Mouse (Mus musculus) heart, adult 9 months (tissue): ENCODE data around the gene Ccdc85c.
A peak's percentile ranks its signal among the peaks of the same experiment; 100 is the strongest.

Experiments used
- DNase-seq, 2 experiments: peaks; one replicate each; pipeline ENCODE4 v3.0.0; 2022; ENCODE audit warnings: low spot score in 2 of 2

The Ccdc85c gene

DNA sequence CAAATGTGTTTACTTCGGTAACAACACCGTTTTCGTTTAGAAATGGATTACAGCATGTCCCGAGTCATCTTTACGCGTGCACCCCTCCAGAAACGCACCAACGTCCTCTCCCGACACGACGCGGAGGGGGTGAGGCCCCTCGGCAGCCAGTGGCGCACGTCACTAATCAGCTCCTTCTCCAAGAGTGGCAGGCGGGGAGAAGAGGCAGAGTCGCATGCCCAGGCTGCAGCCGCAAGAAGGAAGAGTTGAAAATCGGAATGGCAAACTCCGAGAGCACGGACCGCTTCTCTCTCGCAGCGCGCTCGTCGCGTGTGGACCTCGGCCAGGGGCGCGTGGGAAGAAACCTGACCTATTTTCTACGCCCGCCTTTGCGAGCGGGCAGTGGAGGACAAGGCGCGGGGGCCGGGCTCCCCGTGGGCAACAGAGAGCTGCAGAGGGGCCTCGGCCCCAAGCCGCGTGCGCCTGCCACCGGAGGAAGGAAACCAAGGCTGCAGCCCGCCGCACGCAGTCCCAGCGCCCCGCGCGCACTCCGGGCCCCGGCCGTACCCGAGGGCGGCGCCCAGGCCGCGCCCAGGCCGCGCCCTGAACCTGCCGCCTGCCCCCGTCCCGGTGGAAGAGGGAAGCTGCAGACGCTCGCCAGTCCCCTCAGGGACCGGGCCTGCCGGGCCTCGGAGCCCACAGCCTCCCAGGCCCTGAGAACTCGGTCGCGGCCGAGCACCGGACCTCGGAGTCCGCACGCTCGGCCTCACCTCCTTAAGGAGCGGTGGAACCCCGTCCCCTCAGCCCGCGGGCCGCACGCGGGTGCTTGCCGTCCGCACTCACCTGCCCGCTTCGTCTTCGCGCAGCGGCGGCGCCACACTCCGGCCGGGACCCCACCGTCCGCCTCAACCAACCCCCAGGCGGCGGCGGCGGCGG is 96.6 kb downstream of the Ccdc85c start:
- DNase-seq, result peak in 1 of 2 experiments; percentile 45

DNA sequence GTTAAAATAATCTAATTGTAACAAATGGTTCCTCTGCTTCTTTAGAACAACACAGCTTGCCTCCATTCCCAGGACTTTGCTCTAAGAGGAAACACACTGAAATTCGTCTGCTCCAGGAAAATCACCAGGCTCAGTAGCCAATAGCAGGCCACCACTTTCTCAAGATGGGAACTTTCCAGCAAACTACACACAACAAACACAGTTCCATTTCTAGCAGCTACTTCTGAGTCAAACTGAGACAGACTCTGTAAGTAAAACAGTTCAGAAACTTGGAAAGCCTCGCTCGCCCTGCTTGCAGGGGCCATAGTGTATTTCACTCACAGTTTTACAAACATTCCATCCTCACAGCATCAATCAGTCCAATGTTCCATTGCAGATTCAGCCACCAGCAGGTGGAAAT is 98.9 kb downstream of the Ccdc85c start:
- DNase-seq, result no peak

- DNase-seq, result no peak
Measured at GRCm38 (mm10) chr12:108174606-108175505, 100.4 kb downstream of the Ccdc85c start.

DNA sequence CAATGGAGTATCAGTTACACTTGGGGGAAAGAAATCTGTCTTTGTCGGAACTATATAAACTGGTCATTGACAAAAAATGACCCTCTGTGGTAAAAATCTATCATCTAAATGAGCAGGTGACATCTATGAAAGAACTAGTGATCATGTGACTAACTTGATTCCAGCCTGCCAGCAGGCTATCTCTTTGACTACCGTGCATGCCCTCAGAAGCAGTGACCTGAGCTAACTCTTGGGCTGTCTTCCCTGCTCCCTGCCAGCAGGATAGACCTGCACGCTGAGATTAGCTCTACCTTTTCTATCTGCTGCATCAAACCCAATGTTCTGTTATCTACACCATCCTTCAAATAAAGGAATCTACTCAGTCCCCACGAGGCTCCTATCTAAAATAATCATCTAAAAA is 102.6 kb downstream of the Ccdc85c start:
- no peak for DNase-seq

DNA sequence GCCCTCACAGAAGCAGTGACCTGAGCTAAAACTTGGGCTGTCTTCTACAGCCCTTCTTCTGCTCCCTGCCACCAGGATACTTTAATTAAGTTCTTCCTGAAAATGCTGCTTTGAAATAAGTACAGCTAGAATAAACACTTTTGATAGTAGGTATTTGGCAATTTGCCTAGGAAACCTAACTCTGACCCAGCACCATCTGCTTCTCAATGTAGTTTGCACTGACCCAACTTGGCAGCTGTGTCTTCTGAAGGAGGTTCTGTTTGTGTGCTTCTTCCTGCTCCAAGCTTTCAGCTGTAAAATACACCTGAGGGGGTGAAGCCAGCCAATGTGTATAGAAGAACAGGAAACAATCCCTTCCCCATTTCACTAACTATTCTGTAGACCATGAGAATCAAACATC is 103.9 kb downstream of the Ccdc85c start:
- no peak for DNase-seq

DNA sequence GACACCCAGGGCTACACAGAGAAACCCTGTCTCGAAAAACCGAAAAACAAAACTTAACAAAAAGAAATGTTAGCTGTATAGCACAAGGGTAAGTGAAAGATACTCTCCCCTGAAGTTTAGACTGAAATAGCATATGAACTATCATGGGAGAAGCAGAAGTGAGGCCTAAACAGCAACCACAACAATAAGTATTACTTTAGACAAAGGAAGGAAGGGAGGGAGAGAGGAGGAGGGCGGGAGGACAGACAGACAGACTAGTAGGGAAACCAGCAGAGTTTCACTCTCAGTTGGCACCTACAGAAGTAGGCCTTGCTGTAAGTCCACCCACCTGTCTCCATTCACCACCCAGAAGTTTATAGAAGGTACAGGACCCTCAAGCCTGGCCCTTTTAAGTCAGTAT is 104.8 kb downstream of the Ccdc85c start:
- no peak for DNase-seq

GRCm38 (mm10) chr12:108168909-108169308 is 106.3 kb downstream of the Ccdc85c start:
- no peak for DNase-seq

DNA sequence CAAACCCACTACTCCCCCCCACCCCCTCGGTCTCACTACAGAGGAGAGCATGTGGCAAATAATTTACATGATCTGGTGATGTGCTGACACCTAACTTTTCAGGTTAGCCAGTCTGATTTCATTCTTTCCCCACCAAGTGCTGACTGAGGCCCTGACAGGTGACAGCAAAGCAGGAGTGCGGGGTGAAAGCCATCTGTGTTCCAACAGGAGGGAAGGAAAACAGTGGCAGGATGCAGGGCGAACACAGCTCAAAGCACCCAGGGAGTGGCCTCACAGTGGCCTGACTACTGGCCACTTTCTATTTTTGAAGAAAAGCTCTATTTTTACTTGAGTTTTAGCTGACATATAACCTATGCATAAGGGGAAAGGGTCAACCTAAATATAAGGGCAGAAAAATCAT is 111.5 kb downstream of the Ccdc85c start:
- DNase-seq, result no peak

DNA sequence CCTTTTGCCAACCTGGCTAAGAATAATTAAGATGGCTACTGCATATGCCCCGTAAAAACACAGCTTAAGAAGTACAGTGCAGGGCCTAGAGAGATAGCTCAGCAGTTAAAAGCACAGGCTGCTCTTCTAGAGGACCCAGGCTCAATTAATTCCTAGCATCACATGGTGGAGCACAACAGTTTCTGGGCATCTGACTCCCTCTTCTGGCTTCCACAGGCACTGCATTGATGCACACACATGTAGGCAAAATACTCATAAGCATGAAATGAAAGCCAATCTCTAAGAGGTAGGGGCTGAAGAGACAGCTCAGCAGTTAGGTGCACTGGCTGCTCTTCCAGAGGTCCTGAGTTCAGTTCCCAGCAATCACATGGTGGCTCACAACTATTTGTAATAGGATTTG is 113.2 kb downstream of the Ccdc85c start:
- no peak for DNase-seq

DNA sequence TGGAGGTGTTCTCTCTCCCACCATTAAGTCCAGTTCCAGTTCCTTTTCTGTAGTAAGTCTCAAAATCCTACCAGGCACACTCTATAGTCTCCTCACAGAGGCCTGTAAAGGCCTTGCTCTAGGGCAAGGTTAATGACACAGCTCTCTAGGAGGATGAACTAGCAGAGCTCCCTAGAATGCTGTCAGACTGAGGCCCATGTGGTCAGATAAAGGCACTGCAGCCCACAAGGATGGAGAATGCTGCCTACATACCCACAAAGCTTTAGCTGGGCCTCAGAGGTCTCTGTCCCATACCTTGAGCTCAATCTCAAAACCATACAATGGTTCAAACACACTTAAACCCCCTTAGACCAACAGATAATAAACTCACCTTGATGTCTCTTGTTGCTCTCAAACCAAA is 115.4 kb downstream of the Ccdc85c start:
- no peak for DNase-seq
